Mouse (Mus musculus): ENCODE measurements at regions not wholly inside any gene's neighbourhood (a gene's known extent, or its start where the extent isn't known, plus 50 kb on each side); places are given as distances from the start of the nearest gene placed in this dataset.

GRCm38 (mm10) chr4:125938186-125938585, 86.2 kb upstream of the Csf3r start:
- no peak for DNase-seq

GRCm38 (mm10) chr4:125941266-125941665, 83.1 kb upstream of the Csf3r start:
- DNase-seq: no peak

DNA sequence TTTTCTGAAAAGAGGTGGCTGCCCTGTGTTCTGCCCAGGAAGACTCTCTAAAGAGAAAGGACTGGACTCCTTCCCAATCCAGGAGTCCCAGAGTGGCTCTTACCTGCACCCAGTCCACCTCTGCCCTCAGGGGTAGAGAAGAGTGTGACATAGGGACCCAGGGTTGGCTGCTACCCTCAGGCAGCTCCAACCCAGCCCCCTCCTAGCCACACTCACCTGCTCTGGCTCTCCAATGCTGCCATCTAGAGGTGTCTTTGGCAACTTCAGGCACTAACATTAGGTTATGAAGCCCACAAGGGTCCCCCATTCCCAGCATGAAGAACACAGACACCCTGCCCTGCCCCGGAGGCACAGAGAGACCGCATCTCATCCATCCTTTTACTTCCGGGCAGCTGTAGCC, 82.4 kb upstream of the Csf3r start:
- DNase-seq: peak; percentile 29

- no peak for DNase-seq
Measured at GRCm38 (mm10) chr4:125945062-125945461, 79.3 kb upstream of the Csf3r start.

DNA sequence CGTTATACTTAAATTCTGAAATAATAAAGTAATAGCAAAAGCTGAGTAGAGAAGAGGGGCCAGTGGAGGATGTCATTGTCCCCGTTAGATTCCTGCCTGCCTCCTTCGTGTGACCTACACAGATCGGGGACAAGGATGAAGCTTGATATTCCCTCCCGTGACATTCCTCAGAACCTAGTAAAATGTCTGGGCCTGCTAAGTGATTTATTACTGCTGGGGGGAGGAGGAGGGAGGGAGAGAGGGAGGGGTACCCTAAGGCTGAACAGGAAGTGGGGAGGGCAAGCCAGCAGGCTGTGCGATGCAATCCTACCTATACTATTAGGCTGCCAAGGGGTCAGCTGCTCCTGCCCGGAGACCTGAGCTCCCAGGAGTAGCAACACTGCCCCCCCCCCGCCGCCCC, 64.9 kb upstream of the Csf3r start:
- no peak for DNase-seq

DNA sequence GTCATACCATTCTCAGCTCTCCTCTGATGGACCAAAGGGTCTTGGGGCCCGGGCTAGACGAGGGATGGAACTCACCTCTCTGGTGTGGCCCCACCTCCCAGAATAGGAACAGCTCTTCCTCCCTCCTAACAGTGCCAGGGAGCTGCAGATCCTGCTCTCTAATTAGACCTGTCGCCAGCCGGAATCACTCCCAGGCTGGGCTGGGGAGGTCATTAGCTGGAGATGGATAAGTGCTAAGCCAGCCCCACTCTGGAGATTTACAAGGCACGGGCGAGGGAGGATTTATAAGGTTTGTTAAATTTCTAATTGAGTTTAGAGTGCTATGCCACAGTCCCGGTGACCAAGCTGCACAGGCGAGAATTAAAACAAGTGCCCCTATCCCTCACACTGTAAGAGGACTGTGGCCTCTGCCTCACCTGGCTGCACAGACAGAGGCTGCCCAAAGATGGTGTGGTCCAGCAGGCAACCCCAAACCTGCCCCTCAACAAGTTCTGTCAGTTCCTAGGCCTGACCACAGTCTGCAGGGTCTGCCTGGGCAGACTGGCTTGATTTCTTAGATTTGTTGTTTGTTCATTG, 63.6 kb upstream of the Csf3r start:
- DNase-seq: no peak

- DNase-seq: peak; percentile 86
Measured at GRCm38 (mm10) chr4:125962677-125963076, 61.7 kb upstream of the Csf3r start.
